Mouse (Mus musculus) erythroid progenitor cell, adult 5-6 weeks (primary cell): ENCODE measurements around the gene Fzd10. TPM values are rescaled to one million over a fixed set of nuclear protein-coding genes. Genes with fewer than 3 reads are reported as not detected.

Source experiments
- ATAC-seq: replicated peaks from 2 replicates; pipeline ENCODE4 v1.8.0; 2016; ENCODE audit warnings: moderate number of reproducible peaks, mild to moderate bottlenecking, moderate TSS enrichment, inconsistent platforms; ENCODE audit not compliant: poor library complexity, low FRiP score, severe bottlenecking
- total RNA-seq, 2 experiments: library from RNA; stranded (forward) in 1 of 2; stranded (reverse) in 1 of 2; fragments of 150-400 nt in 1 of 2; fragments of 186-747, 209-891 nt in 1 of 2; gene quantifications; 2 replicates each; pipeline versions ENCODE4 v1.2.3 to v1.2.4; 2015 to 2017; ENCODE audit warnings: low replicate concordance in 2 of 2

The Fzd10 gene
- total RNA-seq (2015; ENCODE audit: low replicate concordance), result not detected in 2 replicates
- total RNA-seq (2017; ENCODE audit: low replicate concordance), result not detected in 2 replicates

GRCm38 (mm10) chr5:128600072-128601021, at the start of gene Fzd10:
Fzd10 (plus strand) TSS chr5:128600844.
- ATAC-seq, result no peak

GRCm38 (mm10) chr5:128551448-128551847, 49.2 kb upstream of the Fzd10 start:
- ATAC-seq, result no peak

- ATAC-seq, result no peak
Observed at GRCm38 (mm10) chr5:128552136-128552890, 48.3 kb upstream of the Fzd10 start.

- no peak for ATAC-seq
Observed at GRCm38 (mm10) chr5:128558126-128558525, 42.5 kb upstream of the Fzd10 start.

- ATAC-seq, result no peak
Observed at GRCm38 (mm10) chr5:128567313-128567712, 33.3 kb upstream of the Fzd10 start.

- ATAC-seq, result no peak
Observed at GRCm38 (mm10) chr5:128568970-128569369, 31.7 kb upstream of the Fzd10 start.

GRCm38 (mm10) chr5:128570091-128570490, 30.6 kb upstream of the Fzd10 start:
- ATAC-seq, result no peak

- ATAC-seq, result no peak
Observed at GRCm38 (mm10) chr5:128570848-128571247, 29.8 kb upstream of the Fzd10 start.

- ATAC-seq, result no peak
Observed at GRCm38 (mm10) chr5:128571706-128572105, 28.9 kb upstream of the Fzd10 start.

GRCm38 (mm10) chr5:128575997-128576579, 24.6 kb upstream of the Fzd10 start:
- no peak for ATAC-seq

- ATAC-seq, result no peak
Observed at GRCm38 (mm10) chr5:128579047-128579650, 21.5 kb upstream of the Fzd10 start.

GRCm38 (mm10) chr5:128580931-128581330, 19.7 kb upstream of the Fzd10 start:
- no peak for ATAC-seq

GRCm38 (mm10) chr5:128581516-128581921, 19.1 kb upstream of the Fzd10 start:
- ATAC-seq, result no peak

- no peak for ATAC-seq
Observed at GRCm38 (mm10) chr5:128589231-128589630, 11.4 kb upstream of the Fzd10 start.

GRCm38 (mm10) chr5:128593446-128593845, 7.2 kb upstream of the Fzd10 start:
- no peak for ATAC-seq

- ATAC-seq, result no peak
Observed at GRCm38 (mm10) chr5:128596813-128597212, 3.8 kb upstream of the Fzd10 start.

- no peak for ATAC-seq
Observed at GRCm38 (mm10) chr5:128597381-128597780, 3.3 kb upstream of the Fzd10 start.

- no peak for ATAC-seq
Observed at GRCm38 (mm10) chr5:128598191-128598720, 2.4 kb upstream of the Fzd10 start.

GRCm38 (mm10) chr5:128598760-128599364, 1.8 kb upstream of the Fzd10 start:
- ATAC-seq, result no peak
